Mouse (Mus musculus) small intestine, adult 2 months (tissue): ENCODE data around the gene Cwc22. TPM values are rescaled to one million over a fixed set of nuclear protein-coding genes. Genes with fewer than 3 reads are reported as not detected.

Experiments
- H3K27ac ChIP-seq: fragments of 200-500 bp; 2 replicates; pipeline ENCODE4 v1.5.1; 2012; ENCODE audit warnings: low read depth, low read length, control low read depth, inconsistent platforms; ENCODE audit not compliant: insufficient read depth
- H3K27me3 ChIP-seq: fragments of 200-500 bp; 2 replicates; pipeline ENCODE4 v1.6.1; 2012; ENCODE audit warnings: mild to moderate bottlenecking, moderate library complexity, low read length, inconsistent platforms; ENCODE audit not compliant: control insufficient read depth, insufficient read depth
- H3K36me3 ChIP-seq: fragments of 200-500 bp; 2 replicates; pipeline ENCODE4 v1.6.1; 2012; ENCODE audit warnings: mild to moderate bottlenecking, low read length, control low read depth, inconsistent platforms; ENCODE audit not compliant: control insufficient read depth, insufficient read depth
- H3K4me1 ChIP-seq: fragments of 200-500 bp; 2 replicates; pipeline ENCODE4 v1.6.1; 2012; ENCODE audit warnings: low read length, inconsistent platforms, mixed read lengths; ENCODE audit not compliant: control insufficient read depth, insufficient read depth, insufficient read length
- H3K4me3 ChIP-seq: fragments of 200-500 bp; 2 replicates; pipeline ENCODE4 v1.5.1; 2012; ENCODE audit warnings: low read depth, mild to moderate bottlenecking, control low read depth, inconsistent platforms, low read length, moderate library complexity
- CTCF ChIP-seq: fragments of 200-500 bp; IDR thresholded peaks from 2 replicates; pipeline ENCODE4 v1.5.1; 2012; ENCODE audit warnings: low read depth, mild to moderate bottlenecking, control low read depth, inconsistent platforms, low read length, moderate library complexity, mixed read lengths; ENCODE audit not compliant: insufficient replicate concordance, insufficient read length; ENCODE audit errors: extremely low read depth
- POLR2A ChIP-seq: fragments of 200-500 bp; IDR thresholded peaks from 2 replicates; pipeline ENCODE4 v1.6.1; 2012; ENCODE audit warnings: low read depth, mild to moderate bottlenecking, control low read depth, inconsistent platforms, low read length, moderate library complexity
- WGBS: fragments of 180-500 bp; shearing (Covaris S2); methylation state at CpG from one replicate; pipeline ENCODE4 v1.1.7; 2018; 5-methylcytosine and 5-hydroxymethylcytosine counted together
- polyA plus RNA-seq: library from polyadenylated mRNA; depleted of rRNA; stranded (reverse); fragments of >200 nt; gene quantifications from 2 replicates; pipeline ENCODE4 v1.2.3, GENCODE M21; 2012

Gene Cwc22
- polyA plus RNA-seq, 1 experiment, result 0.91 TPM

DNA sequence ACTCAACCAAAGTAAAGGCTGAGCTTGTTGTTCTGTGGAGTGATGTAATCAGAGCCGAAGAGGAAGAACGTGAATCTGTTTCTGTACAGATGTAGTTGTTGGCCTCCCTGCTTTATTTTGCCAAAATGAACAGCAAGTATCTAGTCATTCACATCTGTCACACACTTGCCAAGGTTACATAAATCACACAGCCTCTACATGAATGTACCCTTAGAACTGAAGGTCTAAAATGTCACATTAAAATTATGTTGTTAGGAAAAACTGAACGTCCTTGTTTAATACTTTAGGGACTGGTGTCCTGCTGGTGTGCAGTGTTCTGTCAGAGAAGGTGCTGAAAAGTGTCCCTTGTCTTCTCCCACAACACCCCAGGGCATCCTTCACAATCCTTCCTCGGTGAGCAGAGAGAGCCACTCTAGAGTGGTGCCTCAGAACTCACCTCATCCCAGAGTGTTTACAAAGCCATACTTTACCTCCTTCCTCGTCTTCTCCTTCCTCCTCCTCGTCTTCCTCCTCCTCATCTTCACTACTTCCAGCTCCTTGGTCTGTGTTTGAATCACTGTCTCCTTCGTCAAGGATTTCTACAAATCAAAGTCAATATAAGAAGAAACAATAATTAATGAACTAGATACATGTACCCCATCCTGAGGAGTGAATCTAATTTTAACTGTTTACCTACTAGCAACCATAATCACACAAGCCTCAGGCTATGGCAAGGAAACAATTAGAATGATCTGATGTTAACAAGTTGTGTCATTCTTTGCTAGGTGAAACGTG, 29.4 kb downstream of the Cwc22 start:
- Histone ChIP-seq H3K36me3 (peaks cover 54% of the 10 kb centered on the region), H3K4me3 (no peak overlapping the region), H3K27me3 (no peaks in the 10 kb centered on the region), H3K27ac (no peak overlapping the region), H3K4me1 (no peaks in the 10 kb centered on the region)
- 86% methylated on average over 8 of the region's 8 CpGs for WGBS
- TF ChIP-seq CTCF (no peak), POLR2A (no peak)

DNA sequence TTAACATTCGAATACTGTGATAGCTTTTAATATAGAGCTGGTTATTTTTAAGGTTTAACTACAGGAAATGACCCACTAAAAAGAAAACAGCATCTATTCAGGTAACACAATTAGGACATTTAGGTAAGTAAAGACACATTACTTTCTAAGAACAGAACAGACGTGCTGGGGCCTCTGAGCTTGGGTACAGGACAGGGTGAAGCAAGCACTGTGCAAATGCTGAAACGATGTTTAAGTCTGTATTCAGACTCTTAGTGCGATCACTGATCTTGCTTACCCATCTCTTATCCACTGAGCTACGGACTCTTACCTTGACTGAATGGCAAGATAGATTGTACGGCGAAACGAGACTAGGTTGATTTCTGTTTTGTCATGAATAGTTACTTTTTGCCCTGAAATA, 31.0 kb downstream of the Cwc22 start:
- Histone ChIP-seq H3K4me3 (no peak overlapping the region), H3K4me1 (no peaks in the 10 kb centered on the region), H3K36me3 (peaks cover 52% of the 10 kb centered on the region), H3K27me3 (no peaks in the 10 kb centered on the region), H3K27ac (no peak overlapping the region)
- WGBS, result 95% methylated on average over 8 of the region's 8 CpGs
- TF ChIP-seq CTCF (no peak), POLR2A (no peak)

- Histone ChIP-seq H3K36me3 (peaks cover 49% of the 10 kb centered on the region), H3K27me3 (no peaks in the 10 kb centered on the region), H3K4me1 (no peaks in the 10 kb centered on the region), H3K27ac (no peak overlapping the region), H3K4me3 (no peak overlapping the region)
- 77% methylated on average over 2 of the region's 2 CpGs for WGBS
- no peak for TF ChIP-seq POLR2A
- TF ChIP-seq CTCF, result no peak
Observed at GRCm38 (mm10) chr2:77913628-77914027, 32.5 kb downstream of the Cwc22 start.

- Histone ChIP-seq H3K27me3 (no peaks in the 10 kb centered on the region), H3K36me3 (peaks cover 43% of the 10 kb centered on the region), H3K27ac (no peak overlapping the region), H3K4me3 (no peak overlapping the region), H3K4me1 (no peaks in the 10 kb centered on the region)
- 90% methylated on average over 4 of the region's 4 CpGs for WGBS
- TF ChIP-seq CTCF, result no peak
- TF ChIP-seq POLR2A, result no peak
Observed at GRCm38 (mm10) chr2:77912197-77912596, 34.0 kb downstream of the Cwc22 start.

DNA sequence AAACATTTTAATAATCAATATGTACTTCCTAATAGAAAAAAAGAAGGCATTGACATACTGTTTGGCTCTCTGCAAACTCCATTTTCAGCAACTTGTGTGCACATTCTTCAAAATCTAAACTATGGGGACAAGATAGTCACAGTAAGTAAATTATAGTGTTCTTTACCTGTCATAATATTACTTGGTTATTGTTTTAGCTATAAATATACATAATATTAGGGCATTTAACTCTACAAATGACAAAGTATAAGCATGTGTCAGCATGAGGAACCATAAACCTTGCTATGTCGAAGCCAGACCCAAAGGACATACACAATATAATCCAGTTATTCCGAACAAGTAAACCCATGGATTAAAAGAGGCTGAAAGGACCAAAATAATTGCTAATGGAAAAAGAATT, 34.7 kb downstream of the Cwc22 start:
- no peaks in the 10 kb centered on the region for H3K27me3 ChIP-seq
- no peak for TF ChIP-seq POLR2A
- TF ChIP-seq CTCF, result no peak
- no peaks in the 10 kb centered on the region for H3K4me1 ChIP-seq
- no peak overlapping the region for H3K4me3 ChIP-seq
- peaks cover 41% of the 10 kb centered on the region for H3K36me3 ChIP-seq
- WGBS, result 93% methylated on average over 2 of the region's 2 CpGs
- H3K27ac ChIP-seq, result no peak overlapping the region

- TF ChIP-seq CTCF, result no peak
- TF ChIP-seq POLR2A, result no peak
- 80% methylated on average over 3 of the region's 3 CpGs for WGBS
- no peaks in the 10 kb centered on the region for H3K4me1 ChIP-seq
- H3K4me3 ChIP-seq, result no peak overlapping the region
- peaks cover 43% of the 10 kb centered on the region for H3K36me3 ChIP-seq
- H3K27me3 ChIP-seq, result no peaks in the 10 kb centered on the region
- H3K27ac ChIP-seq, result no peak overlapping the region
Observed at GRCm38 (mm10) chr2:77910216-77910615, 36.0 kb downstream of the Cwc22 start.

GRCm38 (mm10) chr2:77907164-77907563, 39.0 kb downstream of the Cwc22 start:
- H3K4me1 ChIP-seq, result no peaks in the 10 kb centered on the region
- H3K4me3 ChIP-seq, result no peak overlapping the region
- WGBS, result 93% methylated on average over 3 of the region's 3 CpGs
- no peak overlapping the region for H3K27ac ChIP-seq
- H3K36me3 ChIP-seq, result peaks cover 40% of the 10 kb centered on the region
- H3K27me3 ChIP-seq, result no peaks in the 10 kb centered on the region
- TF ChIP-seq POLR2A (no peak), CTCF (no peak)

DNA sequence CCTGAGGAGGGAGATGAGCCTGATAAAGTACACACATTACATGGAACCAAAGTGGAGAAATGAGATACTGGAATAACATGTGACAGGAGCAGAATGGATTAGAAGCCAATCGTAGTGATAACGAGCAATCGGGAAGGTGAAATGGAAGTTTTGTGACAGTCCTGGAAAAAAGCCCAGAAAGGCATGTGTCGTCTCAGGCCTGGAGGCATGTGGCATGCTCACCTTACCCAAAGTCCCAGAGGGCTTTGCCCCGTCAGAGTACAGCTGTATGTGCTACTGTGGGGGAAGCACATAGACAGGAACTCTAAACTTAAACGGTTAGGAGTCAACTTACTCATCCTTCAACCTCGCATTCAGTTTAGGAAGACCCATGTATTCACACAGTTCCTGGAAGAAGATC, 41.2 kb downstream of the Cwc22 start:
- peaks cover 40% of the 10 kb centered on the region for H3K36me3 ChIP-seq
- TF ChIP-seq CTCF (no peak), POLR2A (no peak)

More for the DNA sequence above, 41.2 kb downstream of the Cwc22 start:
- Histone ChIP-seq H3K27ac (no peak overlapping the region), H3K4me1 (no peaks in the 10 kb centered on the region), H3K4me3 (no peak overlapping the region), H3K27me3 (no peaks in the 10 kb centered on the region)
- WGBS, result 85% methylated on average over 7 of the region's 7 CpGs
